Mouse (Mus musculus): ENCODE data around the gene Hmcn1.
A peak's percentile ranks its signal among the peaks of the same experiment; 100 is the strongest.

The Hmcn1 gene

GRCm38 (mm10) chr1:150993162-150994064, at the start of gene Hmcn1:
TSS of gene Hmcn1 (minus strand) at chr1:150993435.
- DNase-seq = peak; percentile 69

GRCm38 (mm10) chr1:151040945-151041649, 47.9 kb upstream of the Hmcn1 start:
- DNase-seq = no peak

GRCm38 (mm10) chr1:151040290-151040689, 47.1 kb upstream of the Hmcn1 start:
- DNase-seq = no peak

GRCm38 (mm10) chr1:151039189-151039588, 46.0 kb upstream of the Hmcn1 start:
- DNase-seq = no peak

- DNase-seq = no peak
These were observed 45.3 kb upstream of the Hmcn1 start for GRCm38 (mm10) chr1:151038566-151038965.

DNA sequence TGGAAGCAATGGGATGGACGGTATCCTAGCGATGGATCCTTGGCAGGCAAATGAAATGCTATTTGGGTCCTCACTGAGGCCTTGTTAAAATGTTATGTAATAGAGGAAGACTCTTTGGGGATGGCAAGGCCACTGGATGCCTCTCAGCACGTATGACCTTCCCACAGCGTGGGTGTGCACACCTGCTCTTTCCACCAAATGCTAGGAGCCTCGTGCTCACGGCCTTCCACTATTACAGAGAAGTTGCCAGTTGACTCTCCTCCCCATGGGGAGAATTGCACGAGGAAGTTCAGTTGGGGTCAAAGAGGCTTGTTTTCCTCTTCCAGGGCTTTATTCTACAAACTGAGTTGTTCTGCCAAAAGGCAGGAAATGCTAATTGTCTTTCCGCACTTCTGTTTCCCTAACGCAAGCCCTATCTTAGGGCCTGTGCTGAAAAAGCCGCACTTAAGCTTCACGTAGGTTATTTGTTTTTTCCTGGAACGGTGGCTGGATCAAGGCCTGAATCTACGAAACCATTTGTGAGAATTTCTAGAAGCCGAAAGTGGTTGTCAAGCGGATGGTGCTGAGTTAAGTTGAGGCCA, 43.3 kb upstream of the Hmcn1 start:
- DNase-seq = no peak

GRCm38 (mm10) chr1:151035766-151036165, 42.5 kb upstream of the Hmcn1 start:
- no peak for DNase-seq

GRCm38 (mm10) chr1:151034993-151035592, 41.9 kb upstream of the Hmcn1 start:
- DNase-seq = peak; percentile 62

- no peak for DNase-seq
These were observed 40.1 kb upstream of the Hmcn1 start for GRCm38 (mm10) chr1:151033291-151033690.

DNA sequence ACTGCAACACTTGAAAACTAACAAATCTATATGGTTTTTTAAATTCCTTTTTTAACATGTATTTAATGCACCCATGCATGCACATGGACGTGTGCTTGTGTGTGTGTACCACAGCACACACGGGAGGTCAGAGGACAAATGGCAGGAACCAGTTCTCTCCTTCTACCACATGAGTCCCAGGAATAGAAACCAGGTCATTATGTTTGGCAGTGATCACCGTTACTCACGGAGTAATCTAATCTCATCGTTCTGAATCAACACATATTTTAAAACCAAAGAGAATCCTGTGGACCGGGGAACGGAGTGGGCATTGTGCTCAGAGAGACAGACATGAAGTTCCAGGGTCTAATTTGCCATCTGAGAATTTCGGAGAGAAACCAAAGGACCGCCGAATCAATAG, 38.3 kb upstream of the Hmcn1 start:
- DNase-seq = no peak

DNA sequence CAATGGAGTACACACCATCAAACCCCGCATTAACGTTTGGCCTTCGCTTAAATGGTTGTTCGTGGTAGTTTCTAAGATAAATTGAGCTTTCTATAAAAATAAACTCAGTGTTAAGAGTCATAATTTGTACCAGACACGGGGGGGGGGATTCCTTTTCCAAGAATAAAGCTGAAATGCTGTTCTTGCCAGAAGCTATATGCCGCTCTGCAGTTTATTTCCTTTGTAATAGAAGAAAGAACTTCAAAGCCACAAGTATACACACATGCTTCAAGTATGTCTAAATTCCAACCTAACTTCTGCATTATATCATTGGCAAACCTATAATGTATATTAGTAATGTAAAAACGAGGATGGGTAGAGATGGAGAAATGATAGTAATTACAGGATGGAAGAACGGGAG, 37.9 kb upstream of the Hmcn1 start:
- no peak for DNase-seq

DNA sequence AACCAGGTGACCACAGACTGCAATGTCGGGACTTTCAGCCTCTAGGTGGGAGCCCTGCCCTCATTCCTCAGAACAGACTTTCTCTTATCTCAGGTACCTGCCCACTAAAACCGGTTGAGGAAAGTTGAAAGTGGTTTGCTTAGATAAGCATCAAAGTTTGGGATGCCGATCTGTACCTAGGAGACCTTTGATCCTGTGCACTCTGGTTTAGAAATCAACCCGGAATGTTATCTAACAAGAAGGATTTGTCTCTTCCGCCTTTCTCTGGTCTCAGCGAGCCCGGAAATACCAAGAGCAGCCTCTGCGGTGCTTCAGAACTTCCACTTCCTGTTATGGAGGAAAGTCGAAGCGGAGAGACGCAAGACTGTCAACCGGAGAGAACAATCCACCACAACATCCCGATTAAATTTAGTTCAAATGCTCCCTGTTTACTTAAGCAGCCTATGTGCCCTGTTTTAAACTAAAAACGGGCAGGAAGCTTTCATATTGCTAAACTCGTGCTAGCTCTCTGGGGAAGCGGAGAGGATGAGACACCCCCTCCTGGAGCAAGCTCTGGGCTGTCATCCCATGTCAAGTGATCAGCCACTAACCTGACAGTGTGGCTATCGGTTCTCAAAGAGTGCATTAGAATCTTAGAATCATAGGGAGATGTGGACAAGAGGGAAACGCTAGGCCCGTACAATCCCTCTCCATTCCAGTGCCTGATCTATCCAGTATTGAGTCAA, 32.0 kb upstream of the Hmcn1 start:
- peak; percentile 70 for DNase-seq

DNA sequence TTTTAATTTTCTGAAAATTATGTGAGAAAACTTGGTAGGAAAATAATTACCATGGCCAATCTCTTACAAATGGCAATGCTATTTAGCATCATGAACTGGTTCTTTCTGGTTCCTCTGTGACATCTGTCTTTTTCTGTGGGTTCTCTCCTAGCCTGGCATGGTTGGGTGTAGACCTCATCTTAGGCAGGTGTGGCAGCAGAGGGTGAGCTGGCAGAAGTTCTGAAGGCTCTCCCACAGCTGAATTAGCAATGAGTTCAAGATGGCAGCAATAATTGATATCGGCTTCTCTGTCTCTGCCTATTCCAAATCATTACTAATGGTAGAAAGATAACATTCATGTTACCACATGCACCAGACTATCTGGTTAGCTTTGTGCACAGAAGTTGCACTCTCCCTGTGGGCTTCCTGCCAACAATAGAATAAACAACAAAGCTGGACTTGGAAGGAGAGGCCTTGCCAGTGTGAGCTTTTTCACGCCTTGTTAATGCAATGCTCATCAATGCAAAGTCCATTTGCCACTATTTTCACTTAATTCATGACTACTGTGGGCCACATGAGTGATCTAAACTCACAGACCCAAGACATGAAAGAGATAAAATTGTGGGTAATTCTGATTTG, 26.1 kb upstream of the Hmcn1 start:
- no peak for DNase-seq

DNA sequence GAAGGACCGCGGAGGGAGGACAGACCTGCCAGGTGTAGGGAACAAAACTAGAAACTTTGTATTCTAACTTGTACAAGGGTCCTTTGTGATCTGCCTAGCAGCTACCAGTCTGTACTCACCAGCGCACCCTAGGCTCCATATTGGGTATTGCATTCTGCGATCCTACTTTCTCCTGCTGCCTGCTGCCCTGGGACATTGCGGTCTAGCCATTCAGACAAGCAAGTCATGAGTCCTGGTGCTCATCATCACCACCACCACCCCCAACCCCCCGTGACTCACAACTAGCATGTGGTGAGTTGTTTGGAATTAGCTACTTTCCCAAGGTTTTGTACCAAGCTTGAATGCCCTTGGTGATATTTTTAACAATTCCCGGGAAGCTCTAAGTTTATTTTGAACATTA, 17.8 kb upstream of the Hmcn1 start:
- DNase-seq = peak; percentile 78

- peak; percentile 66 for DNase-seq
These were observed 16.0 kb upstream of the Hmcn1 start for GRCm38 (mm10) chr1:151009115-151009797.

- DNase-seq = no peak
These were observed 14.5 kb upstream of the Hmcn1 start for GRCm38 (mm10) chr1:151007747-151008146.

- DNase-seq = no peak
These were observed 10.8 kb upstream of the Hmcn1 start for GRCm38 (mm10) chr1:151004007-151004406.

GRCm38 (mm10) chr1:151001868-151002428, 8.7 kb upstream of the Hmcn1 start:
- peak; percentile 25 for DNase-seq

DNA sequence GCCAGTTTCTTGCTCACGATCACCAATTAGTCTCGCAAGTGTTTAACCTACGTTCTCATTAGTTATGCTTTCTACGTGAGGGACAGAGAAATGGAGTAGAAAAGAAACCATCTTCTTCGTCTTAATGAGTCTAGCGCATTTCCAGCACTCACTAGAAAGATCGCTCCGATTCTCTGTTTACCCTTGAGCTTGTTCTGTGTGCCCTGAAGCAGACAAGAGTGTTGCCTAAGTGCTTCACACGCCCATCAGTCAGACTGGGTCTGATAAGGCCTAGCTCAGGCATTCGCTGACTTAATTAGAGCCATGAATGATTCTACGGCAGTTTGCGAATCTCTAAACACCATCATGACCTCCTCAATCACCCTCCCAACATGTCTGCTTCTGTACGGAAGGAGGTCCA, 7.5 kb upstream of the Hmcn1 start:
- DNase-seq = no peak

- no peak for DNase-seq
These were observed 1.4 kb upstream of the Hmcn1 start for GRCm38 (mm10) chr1:150994612-150995011.

DNA sequence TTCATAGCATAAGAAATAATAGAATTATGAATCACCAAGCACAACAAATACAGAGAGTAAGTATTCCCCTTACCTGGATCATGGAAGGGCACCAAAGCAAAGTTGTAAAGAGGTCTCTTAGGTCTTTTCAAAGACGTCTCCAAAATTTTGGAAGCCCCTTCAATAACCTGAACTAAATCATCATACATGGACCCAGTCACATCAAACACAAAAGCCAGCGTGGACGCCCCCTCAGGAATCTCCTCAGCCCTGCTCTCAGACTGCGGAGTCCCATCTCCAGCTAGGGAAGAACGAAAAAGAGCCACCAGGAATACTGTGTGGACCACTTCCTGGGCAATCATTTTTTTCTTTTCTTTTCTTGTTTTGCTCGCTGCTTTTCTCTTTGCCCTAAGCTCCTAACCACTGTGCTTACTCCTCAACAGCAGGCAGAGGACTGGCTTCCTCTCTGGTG, 499 bp downstream of the Hmcn1 start:
- DNase-seq = no peak
